Mouse (Mus musculus) CD4-positive, CD25-positive, alpha-beta regulatory T cell, adult 2 months (primary cell): ENCODE results near the gene Tmem198b.

Source experiments
- DNase-seq: peaks from one replicate; pipeline ENCODE4 v3.0.0-alpha.2; 2012; ENCODE audit warnings: low read depth, low spot score

Gene Tmem198b

GRCm38 (mm10) chr10:128801981-128802495 lies 2.1 kb downstream of the Tmem198b start:
- no peak for DNase-seq

- DNase-seq = no peak
Observed at GRCm38 (mm10) chr10:128798676-128799075, 5.5 kb downstream of the Tmem198b start.

GRCm38 (mm10) chr10:128795581-128795980 lies 8.6 kb downstream of the Tmem198b start:
- DNase-seq = no peak

- DNase-seq = no peak
Observed at GRCm38 (mm10) chr10:128794391-128794790, 9.8 kb downstream of the Tmem198b start.

GRCm38 (mm10) chr10:128793258-128793657 lies 10.9 kb downstream of the Tmem198b start:
- DNase-seq = no peak

GRCm38 (mm10) chr10:128792041-128792440 lies 12.1 kb downstream of the Tmem198b start:
- no peak for DNase-seq

GRCm38 (mm10) chr10:128790398-128791124 lies 13.6 kb downstream of the Tmem198b start, which contains the start of gene Mmp19:
TSS of gene Mmp19 (plus strand) at chr10:128790910.
- no peak for DNase-seq

- DNase-seq = no peak
Observed at GRCm38 (mm10) chr10:128780200-128780599, 24.0 kb downstream of the Tmem198b start.

- peak; percentile 29 for DNase-seq
Observed at GRCm38 (mm10) chr10:128779011-128779795, 25.0 kb downstream of the Tmem198b start.

- DNase-seq = no peak
Observed at GRCm38 (mm10) chr10:128778441-128778840, 25.7 kb downstream of the Tmem198b start.

- peak; percentile 48 for DNase-seq
Observed at GRCm38 (mm10) chr10:128773685-128774084, 30.5 kb downstream of the Tmem198b start.

GRCm38 (mm10) chr10:128772895-128773294 lies 31.3 kb downstream of the Tmem198b start:
- DNase-seq = peak; percentile 39
